Comparison of ENCODE assay signal across 15 mouse cellular contexts in the genomic region with DNA sequence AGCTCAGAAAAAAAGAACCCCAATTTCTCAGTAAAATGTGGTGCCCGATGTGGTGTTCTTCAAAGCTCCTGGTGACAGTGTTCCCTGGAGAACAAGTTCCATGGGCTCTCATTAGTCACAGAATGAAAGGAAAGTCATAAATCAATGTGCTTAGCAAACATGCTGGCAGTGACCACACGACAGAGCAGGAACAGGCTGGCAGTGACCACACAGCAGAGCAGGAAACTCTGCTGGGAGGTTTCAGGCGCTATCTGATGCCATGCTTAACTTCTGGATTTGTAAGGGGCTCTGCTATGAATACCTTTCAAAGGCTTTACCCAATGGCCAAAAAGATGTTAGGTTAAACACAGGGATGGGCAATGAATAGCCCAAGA. TPM values are rescaled to one million over a fixed set of nuclear protein-coding genes. Genes with fewer than 3 reads are reported as not detected.
A peak's percentile ranks its signal among the peaks of the same experiment; 100 is the strongest.
DNase-seq lines count a peak whose midpoint lies in the region; ATAC-seq and TF ChIP-seq lines count a peak whose summit lies in the region.
"Had no signal": no experiment of that assay in that cellular context is flagged by ENCODE, and none has a peak within 500 bp of the region (broad histone marks: within the 10 kb centered on the region; RNA-seq: fewer than 3 reads in every experiment).

No protein-coding gene starts in this region.

- no peaks in the 10 kb centered on the region for H3K9me3 ChIP-seq in intestine, embryonic 15.5 days
- no peaks in the 10 kb centered on the region for H3K9me3 ChIP-seq in intestine, postnatal 0 days (ENCODE audit: control insufficient read depth)
- no peaks in the 10 kb centered on the region for H3K9me3 ChIP-seq in liver, embryonic 11.5 days (ENCODE audit: control insufficient read depth, low read length)
- no peaks in the 10 kb centered on the region for H3K9me3 ChIP-seq in stomach, embryonic 15.5 days
- H3K9me3 ChIP-seq: hindbrain, embryonic 15.5 days; limb, embryonic 15.5 days had no signal

- no peak for TF ChIP-seq CTCF in intestine, postnatal 0 days (IDR thresholded peaks at IDR 0.05; ENCODE audit: low read depth)

- no peak overlapping the region for H3K27ac ChIP-seq in intestine, embryonic 15.5 days
- no peak overlapping the region for H3K27ac ChIP-seq in intestine, postnatal 0 days (ENCODE audit: low read depth, low read length)
- peak overlapping the region; percentile 10; the same call in 1 of the 2 replicates for H3K27ac ChIP-seq in liver, embryonic 11.5 days (ENCODE audit: low read depth, low read length)
- H3K27ac ChIP-seq in stomach, embryonic 15.5 days = no peak overlapping the region
- H3K27ac ChIP-seq: hindbrain, embryonic 15.5 days; left cerebral cortex, adult 2 months; limb, embryonic 15.5 days had no signal

- H3K4me2 ChIP-seq in intestine, embryonic 15.5 days (replicated peaks) = no peak overlapping the region
- H3K4me2 ChIP-seq in intestine, postnatal 0 days (replicated peaks; ENCODE audit: low read depth) = no peak overlapping the region
- H3K4me2 ChIP-seq in liver, embryonic 11.5 days = no peak overlapping the region
- H3K4me2 ChIP-seq in stomach, embryonic 15.5 days = no peak overlapping the region
- H3K4me2 ChIP-seq: hindbrain, embryonic 15.5 days; limb, embryonic 15.5 days had no signal

- peak; percentile 49 to 68 for DNase-seq in adrenal gland, adult (ENCODE audit: inconsistent age in 2 of 2, low spot score in 1 of 2)
- DNase-seq in adrenal gland, adult 8-10 months = no peak
- DNase-seq in liver, embryonic 11.5 days (ENCODE audit: low spot score) = no peak
- no peak for DNase-seq in spleen, postnatal 4 days (ENCODE audit: low spot score in 2 of 2)
- DNase-seq in layer of hippocampus, postnatal 36 days = no peak
- DNase-seq: gastrocnemius, postnatal 36 days; right cerebral cortex, postnatal 14 days had no signal

- H3K36me3 ChIP-seq in intestine, embryonic 15.5 days = no peaks in the 10 kb centered on the region
- H3K36me3 ChIP-seq in intestine, postnatal 0 days (ENCODE audit: control insufficient read depth, insufficient read depth) = no peaks in the 10 kb centered on the region
- H3K36me3 ChIP-seq in liver, embryonic 11.5 days (ENCODE audit: control insufficient read depth, insufficient read depth, low read length) = no peaks in the 10 kb centered on the region
- no peaks in the 10 kb centered on the region for H3K36me3 ChIP-seq in stomach, embryonic 15.5 days
- H3K36me3 ChIP-seq: hindbrain, embryonic 15.5 days; limb, embryonic 15.5 days had no signal

- no peak overlapping the region for H3K4me3 ChIP-seq in intestine, embryonic 15.5 days (replicated peaks)
- H3K4me3 ChIP-seq in intestine, postnatal 0 days (ENCODE audit: low read depth, low read length) = no peak overlapping the region
- no peak overlapping the region for H3K4me3 ChIP-seq in liver, embryonic 11.5 days (ENCODE audit: low read depth, low read length)
- H3K4me3 ChIP-seq in stomach, embryonic 15.5 days (replicated peaks) = no peak overlapping the region
- H3K4me3 ChIP-seq: erythroblast, embryonic 14.5 days; hindbrain, embryonic 15.5 days; left cerebral cortex, adult 2 months; limb, embryonic 15.5 days had no signal

- no peaks in the 10 kb centered on the region for H3K27me3 ChIP-seq in intestine, embryonic 15.5 days (replicated peaks)
- H3K27me3 ChIP-seq in intestine, postnatal 0 days (replicated peaks; ENCODE audit: control insufficient read depth, insufficient read depth, low read length) = no peaks in the 10 kb centered on the region
- H3K27me3 ChIP-seq in liver, embryonic 11.5 days (replicated peaks; ENCODE audit: control insufficient read depth, insufficient read depth, low read length) = no peaks in the 10 kb centered on the region
- H3K27me3 ChIP-seq in stomach, embryonic 15.5 days (replicated peaks) = no peaks in the 10 kb centered on the region
- H3K27me3 ChIP-seq: hindbrain, embryonic 15.5 days; limb, embryonic 15.5 days had no signal

- 18% methylated on average over 3 of the region's 3 CpGs for WGBS in intestine, embryonic 15.5 days
- 11% methylated on average over 3 of the region's 3 CpGs for WGBS in intestine, postnatal 0 days
- 22% methylated on average over 3 of the region's 3 CpGs for WGBS in liver, embryonic 11.5 days
- 16% methylated on average over 3 of the region's 3 CpGs for WGBS in stomach, embryonic 15.5 days

- H3K4me1 ChIP-seq in intestine, embryonic 15.5 days (replicated peaks) = no peaks in the 10 kb centered on the region
- no peaks in the 10 kb centered on the region for H3K4me1 ChIP-seq in intestine, postnatal 0 days (replicated peaks; ENCODE audit: control insufficient read depth, insufficient read depth, low read length)
- H3K4me1 ChIP-seq in liver, embryonic 11.5 days (replicated peaks; ENCODE audit: control insufficient read depth, insufficient read depth, low read length) = no peaks in the 10 kb centered on the region
- 0 out of 2 replicates have a peak, but pooled peaks cover 3% of the 10 kb centered on the region for H3K4me1 ChIP-seq in stomach, embryonic 15.5 days
- H3K4me1 ChIP-seq: limb, embryonic 15.5 days had no signal

- ATAC-seq in intestine, embryonic 15.5 days = peak; percentile 58
- ATAC-seq in intestine, postnatal 0 days = no peak
- ATAC-seq in liver, embryonic 11.5 days (replicated peaks; ENCODE audit: low FRiP score) = peak; percentile 32; the same call in 1 of the 2 replicates
- peak; percentile 61; the same call in 1 of the 2 replicates for ATAC-seq in stomach, embryonic 15.5 days (ENCODE audit: insufficient read depth, low FRiP score, low read depth)

- H3K9ac ChIP-seq in intestine, embryonic 15.5 days = no peak overlapping the region
- no peak overlapping the region for H3K9ac ChIP-seq in intestine, postnatal 0 days (ENCODE audit: low read depth, low read length)
- no peak overlapping the region for H3K9ac ChIP-seq in liver, embryonic 11.5 days (ENCODE audit: low read depth, low read length)
- H3K9ac ChIP-seq in stomach, embryonic 15.5 days = no peak overlapping the region
- H3K9ac ChIP-seq: hindbrain, embryonic 15.5 days; limb, embryonic 15.5 days had no signal

RNA-seq across cellular contexts. Expression of a gene that starts 49.7 kb away (rescaled TPM):
- total RNA-seq in adrenal gland, adult 8-10 months (2022) = under 1 TPM; 0.26 to 0.77 (median 0.43) TPM
- polyA plus RNA-seq in intestine, embryonic 15.5 days (2015; fragmentation: Nextera tagmentation; extraction: Ambion mirVana) = 0.14 and 0.19 TPM in 2 replicates
- polyA plus RNA-seq in intestine, postnatal 0 days (2015; fragmentation: Nextera tagmentation; extraction: Ambion mirVana) = 0.13 and 0.31 TPM in 2 replicates
- polyA plus RNA-seq in liver, embryonic 11.5 days (2014; fragmentation: Nextera tagmentation; extraction: Ambion mirVana) = 0.29 and 0.81 TPM in 2 replicates
- 0.27 TPM in 2 replicates for polyA plus RNA-seq in stomach, embryonic 15.5 days (2015; fragmentation: Nextera tagmentation; extraction: Ambion mirVana)
- total RNA-seq in layer of hippocampus, postnatal 36 days (2021) = under 1 TPM; 0.52 to 0.88 TPM
- total RNA-seq: gastrocnemius, postnatal 36 days; monocyte, adult 5-6 weeks had no signal
- polyA plus RNA-seq: erythroblast, embryonic 14.5 days had no signal

Comparison
In these comparisons a context has a peak if more than half of its experiments do, and no peak if none do; other contexts are left out.
1. DNase-seq: peak in adrenal gland, adult (2 of 2); none in adrenal gland, adult 8-10 months (single experiment), liver, embryonic 11.5 days (single experiment), spleen, postnatal 4 days (0 of 2) and layer of hippocampus, postnatal 36 days (0 of 2).